In the genomic region with DNA sequence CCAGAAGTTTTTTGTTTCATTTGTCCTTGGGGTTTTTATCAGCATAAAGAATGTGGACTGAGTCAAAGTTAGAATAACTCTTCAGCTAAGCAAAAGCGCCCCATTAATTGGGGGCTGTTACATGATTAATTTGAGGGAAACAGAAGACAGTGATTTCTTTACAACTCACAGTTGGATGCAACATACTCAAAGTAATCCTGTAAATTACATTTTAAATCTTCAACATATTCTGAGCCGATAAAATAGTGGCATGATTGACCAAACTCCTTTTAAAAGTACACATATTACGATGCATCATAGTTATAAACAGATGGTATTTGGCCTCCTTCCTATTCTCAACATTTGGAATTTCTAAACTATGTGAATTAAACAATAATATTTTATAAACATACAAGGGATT, we compare ENCODE assay signal across 22 mouse cellular contexts.
A peak's percentile ranks its signal among the peaks of the same experiment; 100 is the strongest.
DNase-seq lines count a peak whose midpoint lies in the region; ATAC-seq and TF ChIP-seq lines count a peak whose summit lies in the region.
"Had no signal": no experiment of that assay in that cellular context is flagged by ENCODE, and none has a peak within 500 bp of the region (broad histone marks: within the 10 kb centered on the region; RNA-seq: fewer than 3 reads in every experiment).

No protein-coding gene starts in this region.

- H3K4me1 ChIP-seq in kidney, embryonic 15.5 days, result peaks cover 22% of the 10 kb centered on the region
- H3K4me1 ChIP-seq in lung, embryonic 14.5 days (ENCODE audit: insufficient read depth), result peaks cover 7% of the 10 kb centered on the region; the same call in 1 of the 2 replicates
- H3K4me1 ChIP-seq in lung, postnatal 0 days (ENCODE audit: insufficient read depth, low read depth, low read length), result no peaks in the 10 kb centered on the region
- peaks cover 5% of the 10 kb centered on the region; the same call in 1 of the 2 replicates for H3K4me1 ChIP-seq in stomach, embryonic 15.5 days
- H3K4me1 ChIP-seq in stomach, postnatal 0 days (replicated peaks; ENCODE audit: control insufficient read depth, insufficient read depth), result no peaks in the 10 kb centered on the region
- no peaks in the 10 kb centered on the region for H3K4me1 ChIP-seq in stomach, embryonic 16.5 days (ENCODE audit: control insufficient read depth, insufficient read depth, low read length)

- WGBS in kidney, embryonic 15.5 days, result 66% methylated on average over 3 of the region's 3 CpGs
- WGBS in lung, embryonic 14.5 days, result 48% methylated on average over 3 of the region's 3 CpGs
- 61% methylated on average over 3 of the region's 3 CpGs for WGBS in lung, postnatal 0 days
- 47% methylated on average over 3 of the region's 3 CpGs for WGBS in stomach, embryonic 15.5 days
- WGBS in stomach, postnatal 0 days, result 44% methylated on average over 3 of the region's 3 CpGs
- WGBS in stomach, embryonic 16.5 days, result 45% methylated on average over 3 of the region's 3 CpGs

- no peak for TF ChIP-seq CTCF in lung, embryonic 14.5 days (IDR thresholded peaks at IDR 0.05; ENCODE audit: low read depth)
- no peak for TF ChIP-seq CTCF in lung, postnatal 0 days (IDR thresholded peaks at IDR 0.05)
- TF ChIP-seq CTCF in stomach, postnatal 0 days (IDR thresholded peaks at IDR 0.05; ENCODE audit: low read depth), result no peak

- no peak overlapping the region for H3K4me2 ChIP-seq in kidney, embryonic 15.5 days
- H3K4me2 ChIP-seq in lung, embryonic 14.5 days, result no peak overlapping the region
- H3K4me2 ChIP-seq in lung, postnatal 0 days (replicated peaks; ENCODE audit: low read depth, low read length), result no peak overlapping the region
- H3K4me2 ChIP-seq in stomach, embryonic 15.5 days, result no peak overlapping the region
- H3K4me2 ChIP-seq in stomach, postnatal 0 days (replicated peaks; ENCODE audit: low read depth), result no peak overlapping the region
- no peak overlapping the region for H3K4me2 ChIP-seq in stomach, embryonic 16.5 days (ENCODE audit: low read depth, low read length)
- H3K4me2 ChIP-seq: forebrain, embryonic 13.5 days; heart, embryonic 11.5 days; hindbrain, embryonic 13.5 days had no signal

- no peak for DNase-seq in kidney, adult 11 months
- peak; percentile 73 for DNase-seq in lung, embryonic 14.5 days
- DNase-seq in lung, postnatal 0 days (ENCODE audit: low spot score), result no peak
- DNase-seq in stomach, postnatal 0 days (ENCODE audit: low spot score), result no peak
- DNase-seq in cerebellum, adult 8-10 months, result no peak
- DNase-seq: adrenal gland, adult 8-10 months; adrenal gland, postnatal 25 days; cerebellum, adult 11-12 months; cerebellum, adult 9-10 months; cerebellum, postnatal 14 days; gastrocnemius, postnatal 10 days; gastrocnemius, postnatal 36 days had no signal

- H3K27ac ChIP-seq in kidney, embryonic 15.5 days, result peak overlapping the region; percentile 57
- peak overlapping the region; percentile 74; the same call in 1 of the 2 replicates for H3K27ac ChIP-seq in lung, embryonic 14.5 days (ENCODE audit: low read depth)
- no peak overlapping the region for H3K27ac ChIP-seq in lung, postnatal 0 days (ENCODE audit: low read length)
- H3K27ac ChIP-seq in stomach, embryonic 15.5 days, result no peak overlapping the region
- no peak overlapping the region for H3K27ac ChIP-seq in stomach, postnatal 0 days (replicated peaks)
- peak overlapping the region; percentile 64 for H3K27ac ChIP-seq in stomach, embryonic 16.5 days (ENCODE audit: low read length)
- H3K27ac ChIP-seq: forebrain, embryonic 10.5 days; forebrain, embryonic 13.5 days; hindbrain, embryonic 10.5 days; hindbrain, embryonic 13.5 days had no signal

- no peaks in the 10 kb centered on the region for H3K36me3 ChIP-seq in kidney, embryonic 15.5 days
- H3K36me3 ChIP-seq in lung, embryonic 14.5 days (ENCODE audit: insufficient read depth), result no peaks in the 10 kb centered on the region
- H3K36me3 ChIP-seq in lung, postnatal 0 days (ENCODE audit: insufficient read depth, low read length), result no peaks in the 10 kb centered on the region
- no peaks in the 10 kb centered on the region for H3K36me3 ChIP-seq in stomach, embryonic 15.5 days
- H3K36me3 ChIP-seq in stomach, postnatal 0 days (ENCODE audit: control insufficient read depth, insufficient read depth, low read length), result no peaks in the 10 kb centered on the region
- H3K36me3 ChIP-seq in stomach, embryonic 16.5 days (ENCODE audit: control insufficient read depth, insufficient read depth, low read length), result no peaks in the 10 kb centered on the region
- H3K36me3 ChIP-seq: forebrain, embryonic 10.5 days; hindbrain, embryonic 10.5 days; hindbrain, embryonic 13.5 days had no signal

- H3K9ac ChIP-seq in kidney, embryonic 15.5 days, result no peak overlapping the region
- H3K9ac ChIP-seq in lung, embryonic 14.5 days, result no peak overlapping the region
- H3K9ac ChIP-seq in lung, postnatal 0 days (replicated peaks; ENCODE audit: low read depth), result no peak overlapping the region
- no peak overlapping the region for H3K9ac ChIP-seq in stomach, embryonic 15.5 days
- H3K9ac ChIP-seq in stomach, postnatal 0 days (ENCODE audit: low read length), result no peak overlapping the region
- H3K9ac ChIP-seq in stomach, embryonic 16.5 days (ENCODE audit: low read length), result no peak overlapping the region
- H3K9ac ChIP-seq: forebrain, embryonic 13.5 days; hindbrain, embryonic 13.5 days had no signal

- no peak for ATAC-seq in kidney, embryonic 15.5 days (replicated peaks; ENCODE audit: low FRiP score)
- no peak for ATAC-seq in lung, embryonic 14.5 days (ENCODE audit: insufficient read depth)
- no peak for ATAC-seq in lung, postnatal 0 days
- 0 out of 2 replicates have a peak, but pooled peaks have one; percentile 36 for ATAC-seq in stomach, embryonic 15.5 days (ENCODE audit: insufficient read depth, low FRiP score, low read depth)
- ATAC-seq in stomach, postnatal 0 days (ENCODE audit: low FRiP score, low TSS enrichment), result no peak
- peak; percentile 57; the same call in 1 of the 2 replicates for ATAC-seq in stomach, embryonic 16.5 days (ENCODE audit: insufficient read depth, low FRiP score)
- ATAC-seq: CD4-positive, CD25-positive, alpha-beta regulatory T cell, adult 4 months; forebrain, embryonic 13.5 days; forebrain, embryonic 16.5 days had no signal

- H3K27me3 ChIP-seq in kidney, embryonic 15.5 days, result 0 out of 2 replicates have a peak, but pooled peaks cover 9% of the 10 kb centered on the region
- no peaks in the 10 kb centered on the region for H3K27me3 ChIP-seq in lung, embryonic 14.5 days (ENCODE audit: insufficient read depth, low read length)
- 0 out of 2 replicates have a peak, but pooled peaks cover 3% of the 10 kb centered on the region for H3K27me3 ChIP-seq in lung, postnatal 0 days (replicated peaks; ENCODE audit: insufficient read depth, low read length)
- no peaks in the 10 kb centered on the region for H3K27me3 ChIP-seq in stomach, embryonic 15.5 days (replicated peaks)
- no peaks in the 10 kb centered on the region for H3K27me3 ChIP-seq in stomach, postnatal 0 days (ENCODE audit: control insufficient read depth, insufficient read depth, low read length)
- no peaks in the 10 kb centered on the region; the same call in 1 of the 2 replicates for H3K27me3 ChIP-seq in stomach, embryonic 16.5 days (ENCODE audit: control insufficient read depth, insufficient read depth, low read length)

- TF ChIP-seq EP300 in lung, postnatal 0 days (IDR thresholded peaks at IDR 0.05), result no peak
- TF ChIP-seq EP300 in stomach, postnatal 0 days (optimal IDR thresholded peaks at IDR 0.05), result no peak

- H3K9me3 ChIP-seq in kidney, embryonic 15.5 days (replicated peaks), result no peaks in the 10 kb centered on the region
- no peaks in the 10 kb centered on the region for H3K9me3 ChIP-seq in lung, embryonic 14.5 days (ENCODE audit: low read depth, low read length)
- no peaks in the 10 kb centered on the region for H3K9me3 ChIP-seq in lung, postnatal 0 days (ENCODE audit: low read length)
- no peaks in the 10 kb centered on the region for H3K9me3 ChIP-seq in stomach, embryonic 15.5 days
- no peaks in the 10 kb centered on the region for H3K9me3 ChIP-seq in stomach, postnatal 0 days (ENCODE audit: control insufficient read depth, low read length)
- H3K9me3 ChIP-seq in stomach, embryonic 16.5 days (replicated peaks; ENCODE audit: control insufficient read depth, low read length), result no peaks in the 10 kb centered on the region
- H3K9me3 ChIP-seq: forebrain, embryonic 10.5 days; forebrain, embryonic 13.5 days; hindbrain, embryonic 10.5 days; hindbrain, embryonic 13.5 days had no signal

- H3K4me3 ChIP-seq in kidney, embryonic 15.5 days (replicated peaks), result no peak overlapping the region
- no peak overlapping the region for H3K4me3 ChIP-seq in lung, embryonic 14.5 days (ENCODE audit: low read depth, low read length)
- H3K4me3 ChIP-seq in lung, postnatal 0 days (ENCODE audit: low read depth, low read length), result no peak overlapping the region
- no peak overlapping the region for H3K4me3 ChIP-seq in stomach, embryonic 15.5 days (replicated peaks)
- H3K4me3 ChIP-seq in stomach, postnatal 0 days (ENCODE audit: low read depth, low read length), result no peak overlapping the region
- H3K4me3 ChIP-seq in stomach, embryonic 16.5 days (replicated peaks; ENCODE audit: low read length), result no peak overlapping the region
- H3K4me3 ChIP-seq: forebrain, embryonic 10.5 days; forebrain, embryonic 13.5 days; hindbrain, embryonic 10.5 days; hindbrain, embryonic 13.5 days had no signal

Comparison
In these comparisons a context has a peak if more than half of its experiments do, and no peak if none do; other contexts are left out.
1. ATAC-seq: peak in stomach, embryonic 15.5 days (single experiment) and stomach, embryonic 16.5 days (single experiment); none in kidney, embryonic 15.5 days (single experiment), lung, embryonic 14.5 days (single experiment), lung, postnatal 0 days (single experiment) and stomach, postnatal 0 days (single experiment).
2. H3K27ac ChIP-seq: peak in kidney, embryonic 15.5 days (single experiment), lung, embryonic 14.5 days (single experiment) and stomach, embryonic 16.5 days (single experiment); none in lung, postnatal 0 days (single experiment), stomach, embryonic 15.5 days (single experiment) and stomach, postnatal 0 days (single experiment).